Mouse (Mus musculus): ENCODE measurements around the gene Agrp. TPM values are rescaled to one million over a fixed set of nuclear protein-coding genes. Genes with fewer than 3 reads are reported as not detected.
A peak's percentile ranks its signal among the peaks of the same experiment; 100 is the strongest.
"Not testable (repeated sequence)": the region's sequence is repeated elsewhere in the genome, so short reads cannot be mapped to it uniquely, and the experiment has no call there.

Agrp gene
- total and polyA plus RNA-seq, 3 experiments, result 0.63 TPM; not detected in 2

GRCm38 (mm10) chr8:105565952-105566702 lies 71.1 kb downstream of the Agrp start, which contains the start of gene Atp6v0d1 (continued):
- peak; percentile 92 for TF ChIP-seq ETS1 (IDR thresholded peaks at IDR 0.05; ENCODE audit: low read depth, low read length)
- TF ChIP-seq TBP (IDR thresholded peaks at IDR 0.05; ENCODE audit: low read depth, low read length), result peak; percentile 86
- TF ChIP-seq E2F4 (IDR thresholded peaks at IDR 0.05; ENCODE audit: borderline replicate concordance, low read depth, low read length), result peak; percentile 55; the same call in 1 of the 2 replicates
- TF ChIP-seq SMC3 (IDR thresholded peaks at IDR 0.05; ENCODE audit: low read depth, low read length), result peak; percentile 62

- peak; percentile 66 for DNase-seq (ENCODE audit: low read depth, low spot score)
- Histone ChIP-seq H3K36me3 (ENCODE audit: control insufficient read depth in 1 of 2, insufficient read depth in 2 of 2, low read length in 2 of 2) (peaks cover 0 to 7% of the 10 kb centered on the region in 2 experiments; a peak in 2 of 4 replicates), H3K27me3 (ENCODE audit: control insufficient read depth in 1 of 2, insufficient read depth in 2 of 2, low read length in 2 of 2) (no peaks in the 10 kb centered on the region), H3K4me3 (ENCODE audit: control insufficient read depth in 1 of 2, insufficient read depth in 1 of 2, low read depth in 2 of 2, low read length in 2 of 2) (peak overlapping the region; percentile 80 to 86), H3K4me1 (ENCODE audit: control insufficient read depth in 1 of 2, insufficient read depth in 2 of 2, low read length in 2 of 2) (peaks cover 7 to 12% of the 10 kb centered on the region in 2 experiments; a peak in 3 of 4 replicates), H3K9ac (ENCODE audit: control insufficient read depth, low read depth, low read length, poor library complexity, severe bottlenecking) (peak overlapping the region; percentile 82), H3K27ac (ENCODE audit: control insufficient read depth, low read depth, low read length) (peak overlapping the region; percentile 56), H3K79me2 (ENCODE audit: control insufficient read depth, insufficient read depth, low read length, poor library complexity) (peaks cover 15% of the 10 kb centered on the region), H3K9me3 (replicated peaks; ENCODE audit: insufficient read depth, low read length) (no peaks in the 10 kb centered on the region)
- TF ChIP-seq CHD2 (IDR thresholded peaks at IDR 0.05; ENCODE audit: low read length), result no peak
- TF ChIP-seq ELF1 (IDR thresholded peaks at IDR 0.05; ENCODE audit: low read depth, low read length), result no peak
- TF ChIP-seq TCF12 (IDR thresholded peaks at IDR 0.05; ENCODE audit: low read depth, low read length), result no peak
- no peak for TF ChIP-seq RAD21 (IDR thresholded peaks at IDR 0.05; ENCODE audit: low read depth, low read length)
- TF ChIP-seq KAT2A (conservative IDR thresholded peaks at IDR 0.05; ENCODE audit: low read depth, low read length), result no peak
- no peak for TF ChIP-seq ZMIZ1 (IDR thresholded peaks at IDR 0.05; ENCODE audit: low read depth, low read length)
Observed at GRCm38 (mm10) chr8:105565401-105565881, 71.8 kb downstream of the Agrp start.

- H3K79me2 ChIP-seq (ENCODE audit: control insufficient read depth, insufficient read depth, low read length, poor library complexity), result peaks cover 15% of the 10 kb centered on the region
- not testable (repeated sequence) for H3K36me3 ChIP-seq (ENCODE audit: control insufficient read depth in 1 of 2, insufficient read depth in 2 of 2, low read length in 2 of 2); H3K27me3 ChIP-seq (ENCODE audit: control insufficient read depth in 1 of 2, insufficient read depth in 2 of 2, low read length in 2 of 2); H3K9me3 ChIP-seq (replicated peaks; ENCODE audit: insufficient read depth, low read length)
- H3K4me1 ChIP-seq (ENCODE audit: control insufficient read depth in 1 of 2, insufficient read depth in 2 of 2, low read length in 2 of 2), result peaks cover 7 to 12% of the 10 kb centered on the region in 2 experiments; a peak in 3 of 4 replicates
- peak; percentile 95 for TF ChIP-seq TBP (IDR thresholded peaks at IDR 0.05; ENCODE audit: low read depth, low read length)
- peak in 1 of 3 experiments; percentile 18; a peak in 1 of 6 replicates for TF ChIP-seq CTCF (IDR thresholded peaks at IDR 0.05 in 2 of 3, conservative IDR thresholded peaks at IDR 0.05 in 1 of 3; ENCODE audit: control insufficient read depth in 1 of 3, insufficient read depth in 1 of 3, low read depth in 2 of 3, low read length in 3 of 3, poor library complexity in 1 of 3, severe bottlenecking in 1 of 3)
- peak; percentile 58 for TF ChIP-seq MXI1 (IDR thresholded peaks at IDR 0.05; ENCODE audit: low read depth, low read length)
- 0 out of 2 replicates have a peak, but pooled peaks have one; percentile 2 for TF ChIP-seq ZC3H11A (IDR thresholded peaks at IDR 0.05; ENCODE audit: low read depth, low read length)
- TF ChIP-seq ZNF384 (IDR thresholded peaks at IDR 0.05; ENCODE audit: low read depth, low read length), result peak; percentile 80
- H3K9ac ChIP-seq (ENCODE audit: control insufficient read depth, low read depth, low read length, poor library complexity, severe bottlenecking), result peak overlapping the region; percentile 82
- H3K4me3 ChIP-seq (ENCODE audit: control insufficient read depth in 1 of 2, insufficient read depth in 1 of 2, low read depth in 2 of 2, low read length in 2 of 2), result peak overlapping the region; percentile 80 to 86
- H3K27ac ChIP-seq (ENCODE audit: control insufficient read depth, low read depth, low read length), result peak overlapping the region; percentile 56
- peak; percentile 74 for DNase-seq (ENCODE audit: low read depth, low spot score)
Observed at GRCm38 (mm10) chr8:105564573-105565229, 72.5 kb downstream of the Agrp start.

Measured in MEL (cell line).